In genomic region chr14:15355512-15355911, GRCm38 (mm10) we compare ENCODE assay signal across 8 mouse cellular contexts.
DNase-seq lines count a peak whose midpoint lies in the region; ATAC-seq and TF ChIP-seq lines count a peak whose summit lies in the region.

No protein-coding gene starts in this region.

- H3K4me1 ChIP-seq in kidney, postnatal 0 days (replicated peaks; ENCODE audit: insufficient read depth, low read length), result no peaks in the 10 kb centered on the region
- peaks cover 7% of the 10 kb centered on the region; the same call in 1 of the 2 replicates for H3K4me1 ChIP-seq in liver, embryonic 11.5 days (replicated peaks; ENCODE audit: control insufficient read depth, insufficient read depth, low read length)

- no peaks in the 10 kb centered on the region for H3K27me3 ChIP-seq in kidney, postnatal 0 days (ENCODE audit: insufficient read depth, low read length)
- H3K27me3 ChIP-seq in liver, embryonic 11.5 days (replicated peaks; ENCODE audit: control insufficient read depth, insufficient read depth, low read length), result no peaks in the 10 kb centered on the region

- H3K9me3 ChIP-seq in kidney, postnatal 0 days (replicated peaks; ENCODE audit: low read length), result no peaks in the 10 kb centered on the region
- no peaks in the 10 kb centered on the region for H3K9me3 ChIP-seq in liver, embryonic 11.5 days (ENCODE audit: control insufficient read depth, low read length)

- TF ChIP-seq CTCF in kidney, postnatal 0 days (IDR thresholded peaks at IDR 0.05; ENCODE audit: low read depth), result peak; percentile 85

- DNase-seq in 3T3-L1 (ENCODE audit: low read depth, low spot score), result peak; percentile 37
- peak; percentile 6 for DNase-seq in MN1 (ENCODE audit: low spot score)
- peak; percentile 86 to 88 for DNase-seq in cerebellum, adult 18-20 months
- peak; percentile 66 to 71 for DNase-seq in frontal cortex, postnatal 25 days (ENCODE audit: low spot score in 2 of 2)
- peak; percentile 78 for DNase-seq in kidney, postnatal 0 days (ENCODE audit: low spot score)
- peak; percentile 49 for DNase-seq in liver, embryonic 11.5 days (ENCODE audit: low spot score)
- peak; percentile 30 for DNase-seq in retina, adult 2 months (ENCODE audit: low read depth, low spot score)
- DNase-seq in thymus, postnatal 25 days, result peak; percentile 88

- H3K4me2 ChIP-seq in kidney, postnatal 0 days (ENCODE audit: low read length), result no peak overlapping the region
- H3K4me2 ChIP-seq in liver, embryonic 11.5 days, result no peak overlapping the region

- H3K36me3 ChIP-seq in kidney, postnatal 0 days (ENCODE audit: insufficient read depth, low read length), result no peaks in the 10 kb centered on the region
- H3K36me3 ChIP-seq in liver, embryonic 11.5 days (ENCODE audit: control insufficient read depth, insufficient read depth, low read length), result no peaks in the 10 kb centered on the region

- H3K4me3 ChIP-seq in kidney, postnatal 0 days (replicated peaks; ENCODE audit: low read depth, low read length), result no peak overlapping the region
- H3K4me3 ChIP-seq in liver, embryonic 11.5 days (ENCODE audit: low read depth, low read length), result no peak overlapping the region

- WGBS in kidney, postnatal 0 days, result 24% methylated on average over 3 of the region's 3 CpGs
- 23% methylated on average over 3 of the region's 3 CpGs for WGBS in liver, embryonic 11.5 days

- ATAC-seq in kidney, postnatal 0 days (replicated peaks; ENCODE audit: low FRiP score, low read depth), result no peak
- peak; percentile 43; the same call in 1 of the 2 replicates for ATAC-seq in liver, embryonic 11.5 days (replicated peaks; ENCODE audit: low FRiP score)

- H3K27ac ChIP-seq in kidney, postnatal 0 days, result no peak overlapping the region
- no peak overlapping the region for H3K27ac ChIP-seq in liver, embryonic 11.5 days (ENCODE audit: low read depth, low read length)

- no peak overlapping the region for H3K9ac ChIP-seq in kidney, postnatal 0 days (ENCODE audit: low read depth, low read length)
- no peak overlapping the region for H3K9ac ChIP-seq in liver, embryonic 11.5 days (ENCODE audit: low read depth, low read length)

Comparison
In these comparisons a context has a peak if more than half of its experiments do, and no peak if none do; other contexts are left out.
1. DNase-seq: peak in every context shown above with its lines; median percentile 88 in thymus, postnatal 25 days; 87 in cerebellum, adult 18-20 months; 78 in kidney, postnatal 0 days; 68 in frontal cortex, postnatal 25 days; 49 in liver, embryonic 11.5 days; 37 in 3T3-L1; 30 in retina, adult 2 months; 6 in MN1.